Comparison of ENCODE assay signal across 20 mouse cellular contexts in the genomic region with DNA sequence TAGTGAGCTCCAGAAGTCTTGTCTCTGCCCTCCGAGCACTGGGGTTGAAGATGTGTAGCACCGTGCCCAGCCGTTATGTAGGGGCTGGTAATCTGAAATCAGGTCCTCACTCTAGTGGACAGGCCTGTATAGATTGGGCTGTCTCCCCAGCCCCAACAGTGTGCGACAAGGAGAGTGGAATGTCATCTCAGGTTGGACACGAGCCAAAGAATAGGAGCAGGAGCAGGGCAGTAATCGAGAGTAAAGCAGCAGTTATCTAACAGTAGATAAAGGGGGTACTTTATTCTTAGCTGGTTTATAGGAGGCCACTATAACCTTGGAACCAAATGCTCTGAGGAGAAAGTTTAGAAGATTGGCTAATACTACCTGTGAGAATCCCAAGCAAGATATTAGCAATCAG. TPM values are rescaled to one million over a fixed set of nuclear protein-coding genes. Genes with fewer than 3 reads are reported as not detected.
DNase-seq lines count a peak whose midpoint lies in the region; ATAC-seq and TF ChIP-seq lines count a peak whose summit lies in the region.
"Had no signal": no experiment of that assay in that cellular context is flagged by ENCODE, and none has a peak within 500 bp of the region (broad histone marks: within the 10 kb centered on the region; RNA-seq: fewer than 3 reads in every experiment).

No protein-coding gene starts in this region.

- peak overlapping the region; percentile 20; the same call in 1 of the 2 replicates for H3K4me2 ChIP-seq in heart, embryonic 12.5 days
- no peak overlapping the region for H3K4me2 ChIP-seq in heart, postnatal 0 days (ENCODE audit: low read depth, low read length)
- peak overlapping the region; percentile 41 for H3K4me2 ChIP-seq in liver, embryonic 16.5 days (ENCODE audit: low read depth, low read length)
- no peak overlapping the region for H3K4me2 ChIP-seq in kidney, embryonic 15.5 days
- H3K4me2 ChIP-seq: embryonic facial prominence, embryonic 15.5 days had no signal

- WGBS in heart, embryonic 12.5 days, result 11% methylated on average over 6 of the region's 6 CpGs
- WGBS in heart, postnatal 0 days, result 21% methylated on average over 6 of the region's 6 CpGs
- 35% methylated on average over 6 of the region's 6 CpGs for WGBS in liver, embryonic 16.5 days (ENCODE audit: insufficient replicate concordance)
- WGBS in kidney, embryonic 15.5 days, result 72% methylated on average over 6 of the region's 6 CpGs

- no peak for TF ChIP-seq CTCF in MEL (IDR thresholded peaks at IDR 0.05 in 2 of 3, conservative IDR thresholded peaks at IDR 0.05 in 1 of 3; ENCODE audit: control insufficient read depth in 1 of 3, insufficient read depth in 1 of 3, low read depth in 2 of 3, low read length in 3 of 3, poor library complexity in 1 of 3, severe bottlenecking in 1 of 3)
- no peak for TF ChIP-seq CTCF in heart, postnatal 0 days (IDR thresholded peaks at IDR 0.05; ENCODE audit: low read depth)

- peak; percentile 67 to 72 for TF ChIP-seq EP300 in MEL (IDR thresholded peaks at IDR 0.05; ENCODE audit: low read depth in 1 of 2, low read length in 2 of 2)
- TF ChIP-seq EP300 in heart, postnatal 0 days (IDR thresholded peaks at IDR 0.05; ENCODE audit: low read depth), result no peak

- DNase-seq in heart, adult 11 months, result no peak
- DNase-seq in MEL (ENCODE audit: low read depth, low spot score), result peak; percentile 54
- no peak for DNase-seq in heart, postnatal 0 days (ENCODE audit: low spot score)
- DNase-seq in cerebellum, adult 8-10 months, result no peak
- no peak for DNase-seq in left cerebral cortex, adult 11 months (ENCODE audit: low spot score)
- DNase-seq: cerebellum, adult 18-20 months; cerebellum, postnatal 36 days; gastrocnemius, postnatal 25 days; kidney, adult 18-20 months; kidney, postnatal 10 days; layer of hippocampus, postnatal 36 days; lung, postnatal 14 days; right cerebral cortex, postnatal 25 days had no signal

- H3K4me3 ChIP-seq in heart, embryonic 12.5 days, result no peak overlapping the region
- no peak overlapping the region for H3K4me3 ChIP-seq in MEL (ENCODE audit: control insufficient read depth in 1 of 2, insufficient read depth in 1 of 2, low read depth in 2 of 2, low read length in 2 of 2)
- H3K4me3 ChIP-seq in heart, postnatal 0 days (ENCODE audit: low read depth, low read length), result no peak overlapping the region
- H3K4me3 ChIP-seq in liver, embryonic 16.5 days (ENCODE audit: low read depth, low read length), result no peak overlapping the region
- H3K4me3 ChIP-seq in kidney, embryonic 15.5 days (replicated peaks), result no peak overlapping the region
- H3K4me3 ChIP-seq: embryonic facial prominence, embryonic 15.5 days; forebrain, embryonic 10.5 days; layer of hippocampus, adult 2 months had no signal

- H3K27ac ChIP-seq in heart, embryonic 12.5 days (ENCODE audit: poor library complexity, severe bottlenecking), result peak overlapping the region; percentile 74
- no peak overlapping the region for H3K27ac ChIP-seq in MEL (ENCODE audit: control insufficient read depth, low read depth, low read length)
- peak overlapping the region; percentile 33 for H3K27ac ChIP-seq in heart, postnatal 0 days (ENCODE audit: low read depth)
- H3K27ac ChIP-seq in liver, embryonic 16.5 days (ENCODE audit: low read length), result peak overlapping the region; percentile 38; the same call in 1 of the 2 replicates
- no peak overlapping the region for H3K27ac ChIP-seq in kidney, embryonic 15.5 days
- H3K27ac ChIP-seq: embryonic facial prominence, embryonic 15.5 days; forebrain, embryonic 10.5 days; layer of hippocampus, adult 2 months had no signal

- no peaks in the 10 kb centered on the region for H3K9me3 ChIP-seq in heart, embryonic 12.5 days (replicated peaks)
- H3K9me3 ChIP-seq in MEL (replicated peaks; ENCODE audit: insufficient read depth, low read length), result no peaks in the 10 kb centered on the region
- H3K9me3 ChIP-seq in heart, postnatal 0 days (replicated peaks; ENCODE audit: control insufficient read depth, low read length), result no peaks in the 10 kb centered on the region
- no peaks in the 10 kb centered on the region for H3K9me3 ChIP-seq in liver, embryonic 16.5 days (replicated peaks; ENCODE audit: control insufficient read depth, low read length)
- no peaks in the 10 kb centered on the region for H3K9me3 ChIP-seq in kidney, embryonic 15.5 days (replicated peaks)
- H3K9me3 ChIP-seq: embryonic facial prominence, embryonic 15.5 days; forebrain, embryonic 10.5 days had no signal

- no peak overlapping the region for H3K9ac ChIP-seq in heart, embryonic 12.5 days
- H3K9ac ChIP-seq in MEL (ENCODE audit: control insufficient read depth, low read depth, low read length, poor library complexity, severe bottlenecking), result no peak overlapping the region
- H3K9ac ChIP-seq in heart, postnatal 0 days (replicated peaks; ENCODE audit: low read depth, low read length), result no peak overlapping the region
- peak overlapping the region; percentile 9; the same call in 1 of the 2 replicates for H3K9ac ChIP-seq in liver, embryonic 16.5 days (ENCODE audit: low read depth, low read length)
- H3K9ac ChIP-seq in kidney, embryonic 15.5 days, result no peak overlapping the region
- H3K9ac ChIP-seq: embryonic facial prominence, embryonic 15.5 days had no signal

- TF ChIP-seq RAD21 in MEL (IDR thresholded peaks at IDR 0.05; ENCODE audit: low read depth, low read length), result no peak

- TF ChIP-seq POLR2A in MEL (IDR thresholded peaks at IDR 0.05; ENCODE audit: control insufficient read depth in 1 of 2, insufficient read depth in 1 of 2, low read depth in 1 of 2, low read length in 2 of 2, poor library complexity in 1 of 2), result no peak

- H3K36me3 ChIP-seq in heart, embryonic 12.5 days, result peaks cover 48% of the 10 kb centered on the region
- H3K36me3 ChIP-seq in MEL (ENCODE audit: control insufficient read depth in 1 of 2, insufficient read depth in 2 of 2, low read length in 2 of 2), result peaks cover 0 to 36% of the 10 kb centered on the region in 2 experiments; a peak in 3 of 4 replicates
- peaks cover 35% of the 10 kb centered on the region for H3K36me3 ChIP-seq in heart, postnatal 0 days (replicated peaks; ENCODE audit: control insufficient read depth, insufficient read depth, low read length)
- peaks cover 6% of the 10 kb centered on the region; the same call in 1 of the 2 replicates for H3K36me3 ChIP-seq in liver, embryonic 16.5 days (ENCODE audit: control insufficient read depth, insufficient read depth)
- peaks cover 62% of the 10 kb centered on the region for H3K36me3 ChIP-seq in kidney, embryonic 15.5 days

- ATAC-seq in heart, embryonic 12.5 days (ENCODE audit: insufficient number of reproducible peaks, low FRiP score), result peak; percentile 61
- ATAC-seq in heart, postnatal 0 days (ENCODE audit: insufficient read depth, low read depth), result 0 out of 2 replicates have a peak, but pooled peaks have one; percentile 26
- peak; percentile 24; the same call in 1 of the 2 replicates for ATAC-seq in liver, embryonic 16.5 days (ENCODE audit: low read depth)
- ATAC-seq in kidney, embryonic 15.5 days (replicated peaks; ENCODE audit: low FRiP score), result no peak
- ATAC-seq: hindbrain, embryonic 16.5 days had no signal

- no peaks in the 10 kb centered on the region for H3K79me2 ChIP-seq in MEL (ENCODE audit: control insufficient read depth, insufficient read depth, low read length, poor library complexity)

- peaks cover 56% of the 10 kb centered on the region for H3K4me1 ChIP-seq in heart, embryonic 12.5 days (replicated peaks)
- peaks cover 32 to 45% of the 10 kb centered on the region in 2 experiments for H3K4me1 ChIP-seq in MEL (ENCODE audit: control insufficient read depth in 1 of 2, insufficient read depth in 2 of 2, low read length in 2 of 2)
- peaks cover 41% of the 10 kb centered on the region for H3K4me1 ChIP-seq in heart, postnatal 0 days (ENCODE audit: control insufficient read depth, insufficient read depth)
- peaks cover 61% of the 10 kb centered on the region for H3K4me1 ChIP-seq in liver, embryonic 16.5 days (ENCODE audit: control insufficient read depth, low read depth, low read length)
- H3K4me1 ChIP-seq in kidney, embryonic 15.5 days, result peaks cover 9% of the 10 kb centered on the region; the same call in 1 of the 2 replicates

- H3K27me3 ChIP-seq in heart, embryonic 12.5 days (replicated peaks), result no peaks in the 10 kb centered on the region
- H3K27me3 ChIP-seq in MEL (ENCODE audit: control insufficient read depth in 1 of 2, insufficient read depth in 2 of 2, low read length in 2 of 2), result no peaks in the 10 kb centered on the region
- H3K27me3 ChIP-seq in heart, postnatal 0 days (ENCODE audit: control insufficient read depth, insufficient read depth, low read length), result no peaks in the 10 kb centered on the region
- no peaks in the 10 kb centered on the region for H3K27me3 ChIP-seq in liver, embryonic 16.5 days (ENCODE audit: control insufficient read depth, insufficient read depth, low read depth, low read length)
- no peaks in the 10 kb centered on the region for H3K27me3 ChIP-seq in kidney, embryonic 15.5 days
- H3K27me3 ChIP-seq: embryonic facial prominence, embryonic 15.5 days had no signal

TF ChIP-seq in MEL, 35 proteins besides CTCF, POLR2A, EP300 and RAD21:
- TF ChIP-seq RCOR1 (IDR thresholded peaks at IDR 0.05; ENCODE audit: low read depth, low read length) (peak; percentile 69), TCF12 (IDR thresholded peaks at IDR 0.05; ENCODE audit: low read depth, low read length) (peak; percentile 48), ETS1 (IDR thresholded peaks at IDR 0.05; ENCODE audit: low read depth, low read length) (peak; percentile 70), USF1 (IDR thresholded peaks at IDR 0.05; ENCODE audit: low read depth, low read length) (no peak), ZNF384 (IDR thresholded peaks at IDR 0.05; ENCODE audit: low read depth, low read length) (no peak), NELFE (IDR thresholded peaks at IDR 0.05; ENCODE audit: low read depth, low read length) (no peak), SMC3 (IDR thresholded peaks at IDR 0.05; ENCODE audit: low read depth, low read length) (0 out of 2 replicates have a peak, but pooled peaks have one; percentile 7), UBTF (IDR thresholded peaks at IDR 0.05; ENCODE audit: borderline replicate concordance, insufficient read depth, low read depth, low read length) (0 out of 2 replicates have a peak, but pooled peaks have one; percentile 70), GATA1 (IDR thresholded peaks at IDR 0.05; ENCODE audit: low read depth, low read length) (peak; percentile 89)
TF ChIP-seq in MEL: peak in this region for 6.

RNA-seq across cellular contexts. Expression of a gene that starts 30.9 kb away (rescaled TPM):
- polyA plus RNA-seq in heart, embryonic 12.5 days (2016; fragmentation: Nextera tagmentation; extraction: Ambion mirVana), result 34.2 and 35.6 TPM in 2 replicates
- total RNA-seq in MEL (2012; rRNA removed), result 11.9 and 12.9 TPM in 2 replicates
- 10 to 100 TPM in 1 of 2 experiments, not detected in 1; 15.4 TPM for polyA plus RNA-seq in MEL (2012; ENCODE audit: insufficient read depth in 1 of 2, insufficient read length in 2 of 2, low read depth in 1 of 2, low replicate concordance in 2 of 2, missing spikeins in 1 of 2)
- 51.1 and 77.3 TPM in 2 replicates for total RNA-seq in heart, postnatal 0 days (2014; rRNA removed; ENCODE audit: low replicate concordance)
- polyA plus RNA-seq in heart, postnatal 0 days (2015; fragmentation: Nextera tagmentation; extraction: Ambion mirVana), result 27.7 and 29.2 TPM in 2 replicates
- polyA plus RNA-seq in liver, embryonic 16.5 days (2015; fragmentation: Nextera tagmentation; extraction: Ambion mirVana), result 15.7 and 16.2 TPM in 2 replicates
- 30.2 and 35.2 TPM in 2 replicates for polyA plus RNA-seq in kidney, embryonic 15.5 days (2015; fragmentation: Nextera tagmentation; extraction: Ambion mirVana)

Comparison
In these comparisons a context has a peak if more than half of its experiments do, and no peak if none do; other contexts are left out.
1. H3K4me2 ChIP-seq: peak in heart, embryonic 12.5 days (single experiment) and liver, embryonic 16.5 days (single experiment); none in heart, postnatal 0 days (single experiment) and kidney, embryonic 15.5 days (single experiment).
2. H3K27ac ChIP-seq: peak in heart, embryonic 12.5 days (single experiment), heart, postnatal 0 days (single experiment) and liver, embryonic 16.5 days (single experiment); none in MEL (single experiment) and kidney, embryonic 15.5 days (single experiment).